Mouse (Mus musculus) small intestine, adult 2 months (tissue): ENCODE results near the gene Mfng.

Experiments used
- CTCF ChIP-seq: fragments of 200-500 bp; IDR thresholded peaks from 2 replicates; pipeline ENCODE4 v1.5.1; 2012; ENCODE audit warnings: low read depth, mild to moderate bottlenecking, control low read depth, inconsistent platforms, low read length, moderate library complexity, mixed read lengths; ENCODE audit not compliant: insufficient replicate concordance, insufficient read length; ENCODE audit errors: extremely low read depth
- POLR2A ChIP-seq: fragments of 200-500 bp; IDR thresholded peaks from 2 replicates; pipeline ENCODE4 v1.6.1; 2012; ENCODE audit warnings: low read depth, mild to moderate bottlenecking, control low read depth, inconsistent platforms, low read length, moderate library complexity

DNA sequence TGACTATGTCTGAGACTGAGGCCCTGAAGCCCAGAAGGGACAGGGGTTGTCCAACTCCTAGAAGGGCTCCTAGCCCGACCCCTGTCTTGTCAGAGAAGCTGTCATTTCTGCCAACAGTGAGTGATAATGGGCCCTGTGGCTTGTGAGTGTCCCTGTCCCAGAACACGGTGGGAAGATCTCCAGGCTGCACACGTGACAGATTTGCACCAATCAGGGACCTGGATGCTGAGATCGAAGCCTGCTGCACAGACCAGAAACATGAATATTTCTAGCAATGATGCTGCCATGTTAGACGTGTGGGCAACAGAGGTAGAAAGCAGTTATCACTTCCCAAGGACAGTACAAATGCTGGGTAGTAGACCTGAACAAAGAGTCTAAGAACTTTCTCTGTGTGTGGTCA, 11.2 kb upstream of the Mfng start:
- TF ChIP-seq CTCF (no peak), POLR2A (no peak)
